Mouse (Mus musculus) adrenal gland, adult (tissue): ENCODE results near the gene Ddc.

ENCODE experiments used
- DNase-seq, 2 experiments: peaks; one replicate each; pipeline ENCODE4 v3.0.0; 2022 to 2023; ENCODE audit warnings: low spot score in 1 of 2; ENCODE audit not compliant: inconsistent age in 2 of 2

Gene Ddc

DNA sequence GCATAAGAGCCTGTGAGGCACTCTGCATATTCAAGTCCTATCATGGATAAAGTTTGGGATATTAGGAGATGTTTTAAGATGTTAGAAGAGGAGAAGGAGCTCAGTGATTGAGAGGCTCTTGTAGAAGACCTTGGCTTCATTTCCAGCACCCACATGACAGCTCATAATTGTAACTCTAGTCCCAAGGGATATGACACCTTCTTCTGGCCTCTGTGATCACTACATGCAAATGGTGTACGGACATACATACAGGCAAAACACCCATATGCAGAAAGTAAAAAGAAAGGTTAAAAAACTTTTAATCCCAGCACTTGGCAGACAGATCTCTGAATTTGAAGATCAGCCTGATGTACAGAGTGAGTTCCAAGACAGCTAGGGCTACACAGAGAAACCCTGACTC lies 99.3 kb downstream of the Ddc start:
- DNase-seq = no peak

DNA sequence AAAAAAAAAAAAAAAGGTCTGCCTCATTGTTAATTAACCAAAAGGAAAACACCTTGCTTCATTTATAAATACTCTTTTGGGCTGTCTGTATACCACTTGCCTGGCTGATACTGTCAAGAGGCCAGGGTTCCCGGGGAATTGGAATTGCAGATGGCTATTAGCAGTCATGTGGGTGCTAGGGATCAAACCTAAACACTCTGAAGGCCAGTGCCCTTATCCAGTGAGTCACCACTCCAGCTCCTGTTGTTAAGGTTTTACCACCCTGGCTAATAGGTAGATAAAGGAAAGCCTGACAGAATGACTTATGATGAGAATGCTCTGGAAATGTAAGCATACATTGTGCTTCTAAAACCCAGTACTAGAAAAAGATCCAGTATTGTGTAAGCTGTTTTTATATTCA lies 103.3 kb downstream of the Ddc start:
- DNase-seq = no peak

DNA sequence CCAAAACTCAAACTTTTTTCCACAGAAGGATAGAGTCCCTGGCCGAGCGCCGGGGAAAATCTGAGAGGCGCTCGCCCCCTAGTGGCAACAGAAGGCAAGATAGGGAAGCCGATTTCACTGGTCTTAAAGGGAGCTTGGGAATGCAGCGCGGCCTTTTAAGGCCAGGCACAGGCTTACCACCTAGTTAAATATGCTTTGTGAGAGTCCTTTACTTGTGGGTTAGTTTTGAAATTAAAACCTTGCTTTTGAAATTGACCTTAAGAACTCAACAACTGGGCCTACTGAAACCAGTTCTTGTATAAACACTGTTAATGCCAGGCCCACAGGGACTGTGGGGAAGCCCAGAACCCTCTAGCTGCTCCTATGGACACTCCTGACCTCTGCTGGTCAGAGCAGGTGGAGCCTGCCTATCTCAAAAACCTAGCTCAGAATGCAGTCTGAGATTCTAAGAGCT lies 109.4 kb downstream of the Ddc start:
- DNase-seq = peak; percentile 74 to 94

DNA sequence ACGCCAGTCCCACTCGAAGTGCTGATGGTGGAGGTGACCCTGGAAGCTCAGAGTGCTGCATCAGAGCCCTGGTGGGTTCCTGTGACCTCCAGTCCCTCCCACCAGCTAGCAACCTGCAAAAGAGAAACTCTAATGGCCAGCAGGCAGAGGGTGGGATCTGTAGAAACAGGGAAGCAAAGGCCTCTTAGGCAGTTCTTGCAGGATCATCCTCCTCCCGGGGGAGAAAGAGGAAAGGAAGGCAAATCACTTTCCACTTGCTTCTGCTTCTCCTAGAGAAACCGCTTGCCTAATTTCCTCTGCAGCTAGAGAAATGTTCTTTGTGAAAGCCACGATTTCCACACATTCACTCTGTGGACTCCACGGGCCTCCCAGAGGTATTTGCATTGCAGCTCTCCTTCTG lies 112.5 kb downstream of the Ddc start:
- DNase-seq = no peak

DNA sequence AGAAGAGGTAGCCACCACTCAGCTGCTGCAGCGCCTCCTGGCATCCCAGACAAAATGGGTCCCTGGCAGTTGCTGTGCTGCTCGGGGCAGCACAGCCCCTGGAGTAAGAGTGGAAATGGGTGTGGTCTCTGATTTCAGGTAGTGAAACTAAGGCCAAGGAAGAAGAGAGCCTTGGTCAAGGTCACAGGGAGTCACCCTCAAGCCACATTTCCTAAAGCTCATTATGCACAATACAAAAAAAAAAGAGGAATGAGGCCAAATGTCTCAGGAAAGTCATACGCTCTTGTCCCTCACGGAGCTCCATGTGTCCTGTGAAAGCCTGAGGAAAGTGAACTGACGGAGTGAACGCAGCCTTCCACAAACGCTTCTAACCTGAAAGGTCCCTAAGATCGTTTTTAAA lies 116.2 kb downstream of the Ddc start:
- DNase-seq = no peak

DNA sequence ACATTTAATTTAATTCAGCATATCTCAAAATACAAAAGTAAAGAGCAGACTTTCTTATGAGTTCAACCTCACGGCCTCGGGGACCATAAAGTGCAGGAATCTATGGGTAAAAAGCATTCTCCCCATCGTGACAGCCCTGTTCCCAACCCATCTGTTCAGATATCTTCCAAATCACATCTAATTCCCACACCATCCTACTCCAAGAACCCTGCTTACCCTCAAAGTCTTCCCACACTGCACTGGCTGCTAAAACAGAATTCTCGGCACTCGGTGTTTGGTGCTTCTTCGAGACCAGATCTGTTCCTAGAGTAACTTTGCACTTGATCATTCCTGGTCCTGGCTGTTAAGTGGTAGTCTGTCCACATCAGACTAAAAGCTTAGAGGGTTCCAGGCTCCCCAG lies 119.6 kb downstream of the Ddc start:
- no peak for DNase-seq

DNA sequence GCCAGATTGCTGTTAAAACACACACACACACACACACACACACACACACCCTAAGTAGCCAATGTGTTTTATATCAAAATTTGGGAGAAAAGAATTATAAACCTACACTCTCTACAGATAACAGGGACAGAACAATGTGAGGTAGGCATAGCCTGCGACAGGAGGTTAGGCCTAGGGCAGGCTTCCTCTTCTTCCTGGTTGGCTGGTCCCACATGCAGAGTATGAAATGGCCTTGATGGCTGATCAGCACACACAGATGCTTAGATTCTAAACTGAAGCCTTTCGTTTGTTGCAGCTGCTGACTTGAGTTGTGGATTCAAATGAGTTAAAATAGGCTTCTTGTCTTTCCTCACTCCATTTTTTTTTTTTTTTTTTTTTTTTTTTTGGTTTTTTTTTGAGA lies 120.1 kb downstream of the Ddc start:
- no peak for DNase-seq

DNA sequence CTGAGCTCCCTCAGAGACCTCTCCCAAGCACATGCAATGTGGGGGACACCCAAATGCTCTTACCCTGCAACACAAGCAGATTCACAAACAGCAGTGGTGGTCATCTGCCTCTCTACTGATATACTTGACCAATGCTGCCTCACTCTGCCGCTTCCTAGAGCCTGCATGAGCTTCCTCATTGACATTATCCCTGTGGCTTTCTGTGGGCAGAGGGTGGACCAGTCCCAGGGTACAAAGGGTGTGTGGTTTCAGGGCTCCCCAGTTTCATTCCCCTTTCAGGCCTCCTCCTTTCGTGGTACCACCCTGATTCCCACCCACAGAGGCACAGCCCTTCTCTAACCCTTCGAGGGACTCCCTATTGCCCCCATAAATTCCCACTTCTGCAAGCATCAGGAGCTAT lies 120.7 kb downstream of the Ddc start:
- no peak for DNase-seq

DNA sequence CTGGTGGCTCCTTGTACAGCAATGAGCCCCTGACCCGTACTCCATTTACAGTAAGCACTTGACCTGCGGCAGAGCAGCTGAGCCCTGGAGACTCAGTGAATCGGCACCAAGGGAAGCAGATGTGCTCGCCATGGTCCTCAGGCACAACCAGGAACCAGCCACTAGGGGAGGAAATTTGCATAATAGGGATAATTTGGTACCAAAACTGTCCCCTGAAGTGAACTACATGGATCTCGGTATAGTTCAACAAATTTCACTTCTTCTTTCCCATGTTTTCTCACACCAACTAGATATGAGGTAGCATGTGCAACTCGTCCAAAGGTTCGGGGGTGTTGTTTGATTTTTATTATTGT lies 121.1 kb downstream of the Ddc start:
- no peak for DNase-seq

DNA sequence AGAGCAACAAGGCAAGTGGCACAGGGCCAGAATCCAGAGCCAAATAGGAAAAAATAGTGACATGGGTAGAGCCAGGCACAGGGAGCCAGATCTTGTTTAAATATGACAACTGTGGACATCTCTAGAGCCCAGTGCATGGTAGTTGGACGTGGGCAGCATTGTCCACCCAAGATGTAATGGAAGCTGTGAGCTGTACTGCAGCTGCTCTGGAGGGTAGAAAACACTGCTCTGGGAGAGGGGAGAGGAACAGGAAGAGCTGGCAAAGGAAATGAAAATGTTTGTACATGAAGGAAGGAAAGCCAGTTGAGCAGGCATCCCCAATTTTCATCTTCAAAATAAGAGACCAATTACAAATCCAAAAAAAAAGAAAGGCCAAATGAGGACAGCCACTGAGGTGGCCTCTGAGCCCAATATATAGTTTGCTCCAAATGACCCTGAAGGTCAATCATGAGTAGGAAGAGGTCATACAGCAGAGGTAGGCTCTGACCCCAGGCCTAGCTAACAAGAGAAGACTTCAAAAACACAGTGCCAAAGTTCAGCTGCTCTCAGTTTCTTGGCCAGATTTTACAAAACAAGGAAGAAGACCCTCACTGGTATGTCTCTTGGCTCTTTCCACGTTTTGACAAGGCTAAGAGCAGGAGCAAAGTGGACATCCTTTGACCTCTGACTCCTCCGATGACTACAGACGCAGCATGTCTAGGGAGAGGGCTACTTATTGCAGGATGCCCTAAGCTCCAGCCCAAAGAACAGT lies 121.7 kb downstream of the Ddc start:
- DNase-seq = no peak

DNA sequence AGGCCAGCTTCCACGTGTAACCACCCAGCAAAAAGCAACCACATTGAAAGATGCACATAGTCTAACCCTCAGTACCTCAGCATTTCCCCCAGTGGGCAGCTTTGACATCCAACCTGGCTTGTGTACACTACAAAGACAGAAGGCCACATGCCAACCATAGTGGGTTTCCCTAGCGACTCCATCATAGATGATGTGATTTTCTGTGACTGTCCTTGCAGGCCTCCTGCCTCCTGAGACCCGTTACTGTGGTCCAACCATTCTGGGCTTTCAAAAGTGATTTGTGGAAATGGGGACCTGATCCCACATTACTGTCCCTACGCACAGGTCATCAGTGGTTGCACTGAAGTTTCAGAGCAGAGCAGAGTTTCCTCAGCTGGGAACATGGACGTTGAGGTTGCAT lies 123.1 kb downstream of the Ddc start:
- no peak for DNase-seq

DNA sequence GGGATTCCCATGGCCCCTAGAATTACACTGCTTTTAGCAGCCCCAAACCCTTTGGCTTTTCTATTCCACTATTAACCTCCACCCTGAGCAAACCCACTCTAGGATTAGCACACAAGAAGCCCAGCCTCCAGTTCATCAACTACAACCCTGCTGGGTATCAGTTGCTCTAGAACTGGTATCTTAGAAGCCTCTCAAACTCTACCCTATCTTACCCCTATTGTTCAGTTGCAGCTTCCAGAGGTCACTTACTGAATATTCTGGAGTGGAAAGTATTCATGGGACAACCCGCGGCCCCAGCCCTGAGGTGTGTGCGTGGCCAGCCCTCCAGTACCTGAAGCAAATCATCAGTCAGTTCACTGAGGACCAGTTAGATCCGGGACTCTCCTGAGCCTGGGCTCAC lies 123.6 kb downstream of the Ddc start:
- DNase-seq = no peak

DNA sequence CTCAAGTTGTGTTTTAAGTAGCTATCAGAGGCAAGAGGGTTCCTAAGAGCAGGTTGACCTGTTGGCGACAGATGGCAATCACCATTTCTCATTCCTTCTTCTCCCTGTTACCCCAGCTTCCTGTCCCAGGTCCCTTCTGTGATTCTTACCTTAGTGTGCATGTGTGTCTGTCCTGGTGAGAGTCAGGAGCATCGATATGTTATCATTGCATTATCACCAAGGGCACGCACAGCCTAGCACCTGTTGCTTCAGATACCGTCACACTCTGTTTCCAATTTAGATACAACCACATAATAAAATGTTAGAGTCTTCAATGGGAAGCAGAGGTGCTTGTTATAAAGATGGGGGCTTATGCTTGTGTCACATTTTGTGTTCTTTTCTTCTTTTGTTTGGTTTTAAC lies 125.7 kb downstream of the Ddc start:
- DNase-seq = no peak

DNA sequence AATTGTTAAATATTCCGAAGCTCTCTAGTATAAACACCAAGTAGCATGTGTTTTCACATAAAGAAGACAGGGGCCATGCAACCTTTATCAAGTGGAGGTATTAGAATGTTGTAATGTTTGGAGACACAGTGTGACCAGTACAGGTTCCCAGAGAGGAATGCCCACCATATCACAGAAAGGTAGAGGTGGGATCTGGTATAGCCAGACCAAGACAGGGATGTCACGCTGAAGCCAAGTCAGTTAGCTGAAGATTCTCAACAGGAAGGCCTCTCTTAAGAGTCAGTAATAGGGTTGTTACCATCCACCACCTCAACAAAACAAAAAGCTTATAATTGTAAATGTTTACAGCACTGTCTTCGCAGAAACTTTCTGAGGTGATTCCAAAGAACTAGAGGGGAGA lies 127.3 kb downstream of the Ddc start:
- DNase-seq = no peak

DNA sequence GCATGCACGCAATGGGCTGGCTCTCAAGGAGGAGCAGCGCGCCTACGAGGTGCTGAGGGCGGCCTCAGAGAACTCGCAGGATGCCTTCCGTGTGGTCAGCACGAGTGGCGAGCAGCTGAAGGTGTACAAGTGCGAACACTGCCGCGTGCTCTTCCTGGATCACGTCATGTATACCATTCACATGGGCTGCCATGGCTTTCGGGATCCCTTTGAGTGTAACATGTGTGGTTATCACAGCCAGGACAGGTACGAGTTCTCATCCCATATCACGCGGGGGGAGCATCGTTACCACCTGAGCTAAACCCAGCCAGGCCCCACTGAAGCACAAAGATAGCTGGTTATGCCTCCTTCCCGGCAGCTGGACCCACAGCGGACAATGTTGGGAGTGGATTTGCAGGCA lies 128.7 kb downstream of the Ddc start:
- no peak for DNase-seq

DNA sequence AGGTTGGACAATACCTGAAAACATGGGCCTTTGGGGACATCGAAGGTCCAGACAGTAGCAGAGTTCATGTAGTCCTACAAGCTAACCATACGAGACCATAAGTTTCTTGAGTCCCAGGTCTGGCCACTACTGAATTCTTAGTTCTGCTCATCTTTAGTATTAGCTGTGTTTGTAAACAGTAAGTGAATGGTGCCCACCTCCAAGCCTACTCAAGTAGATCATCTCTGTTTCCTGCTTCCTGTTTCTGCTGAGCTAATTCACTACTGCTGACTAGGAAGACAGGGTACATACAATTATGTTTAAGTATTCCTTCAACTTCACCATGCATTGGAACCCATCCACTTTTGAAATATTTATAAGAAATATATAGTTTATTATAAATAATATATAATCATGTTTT lies 129.9 kb downstream of the Ddc start:
- no peak for DNase-seq

DNA sequence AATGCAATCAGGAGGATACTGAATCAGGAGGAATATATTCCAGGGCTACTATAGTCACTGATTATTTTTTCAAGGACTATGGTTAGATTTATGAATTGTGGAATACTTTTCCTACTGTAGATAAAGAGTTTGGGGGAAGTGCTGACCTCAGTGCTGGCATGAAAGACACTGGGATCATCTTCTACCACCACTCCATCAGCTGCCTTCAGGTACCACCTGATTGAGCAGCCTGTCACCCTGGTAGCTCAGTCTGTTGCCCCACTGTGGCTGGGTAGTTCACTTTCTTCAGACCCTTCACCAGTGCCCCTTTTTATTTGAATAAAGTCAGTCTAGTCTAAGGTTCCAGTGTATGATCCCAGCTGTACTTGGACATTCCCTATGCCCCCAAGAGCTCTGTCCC lies 131.2 kb downstream of the Ddc start:
- DNase-seq = no peak

DNA sequence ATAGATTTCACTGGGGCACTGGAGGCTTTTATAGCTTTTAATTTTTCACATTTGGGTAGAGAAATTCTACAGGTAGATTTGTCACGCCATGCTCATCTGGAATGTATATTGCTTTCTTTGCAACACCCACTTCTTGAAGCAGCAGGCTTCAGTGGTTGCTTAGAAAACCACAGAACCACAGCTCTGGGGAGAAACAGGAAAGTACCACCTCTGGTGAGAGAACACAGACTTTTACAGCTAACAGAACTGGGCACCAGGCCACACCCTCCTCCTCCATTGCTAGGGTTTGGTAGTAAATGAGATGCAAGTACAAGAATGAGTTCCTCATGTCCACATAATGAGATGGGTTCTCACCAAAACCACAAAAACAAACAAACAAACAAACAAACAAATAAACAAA lies 131.8 kb downstream of the Ddc start:
- DNase-seq = no peak

DNA sequence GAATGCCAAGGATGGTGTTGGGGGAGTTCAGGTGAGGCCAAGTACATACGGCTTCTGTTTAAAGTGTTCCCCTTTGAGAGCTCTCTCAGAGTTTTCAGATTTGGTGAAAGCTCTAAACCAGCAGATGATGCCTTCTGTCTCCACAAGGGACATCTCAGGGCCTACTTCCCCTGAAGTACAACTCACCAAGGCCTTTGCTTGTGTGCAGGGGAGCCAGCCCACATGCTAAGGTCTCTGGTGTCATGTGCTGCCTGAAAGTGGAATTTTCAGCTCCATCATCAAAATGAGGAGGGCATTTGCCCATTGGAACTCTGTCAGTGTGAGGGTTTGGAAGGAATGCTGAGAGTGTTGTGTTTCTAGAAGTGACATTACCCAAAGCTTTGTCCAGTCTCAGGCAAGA lies 132.5 kb downstream of the Ddc start:
- DNase-seq = no peak
